Mouse (Mus musculus) kidney, adult 2 months (tissue): Measurements from ENCODE around the gene Prpsap1.

Experiments used
- CTCF ChIP-seq: fragments of 200-500 bp; conservative IDR thresholded peaks from 2 replicates; pipeline ENCODE4 v1.5.1; 2011; ENCODE audit warnings: low read depth, mild to moderate bottlenecking, control low read depth, low read length, moderate library complexity, mixed read lengths; ENCODE audit not compliant: insufficient read depth, insufficient read length
- POLR2A ChIP-seq: fragments of 200-500 bp; IDR thresholded peaks from one replicate; pipeline ENCODE4 v1.6.1; 2011; ENCODE audit warnings: low read depth, low read length, control low read depth

DNA sequence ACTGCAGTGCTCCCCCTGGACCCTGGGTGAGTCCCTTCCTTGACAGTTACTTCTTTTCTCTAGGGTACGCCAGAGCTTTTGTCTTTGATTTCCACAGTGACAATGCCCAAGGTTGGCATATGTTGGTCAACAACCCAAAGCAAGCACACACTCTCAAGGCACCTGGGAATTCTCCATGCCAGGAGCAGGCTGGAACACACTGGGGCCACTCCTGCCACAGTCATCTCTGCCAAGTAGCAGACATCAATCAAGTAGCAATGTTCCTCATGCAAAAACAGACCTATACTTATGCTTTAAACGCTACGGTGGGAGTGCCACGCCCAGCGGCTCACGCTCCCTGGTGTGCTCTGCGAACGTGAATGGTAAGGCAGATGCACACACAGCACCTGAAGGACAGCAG lies 13.0 kb downstream of the Prpsap1 start:
- TF ChIP-seq CTCF (no peak), POLR2A (no peak)
